Mouse (Mus musculus): ENCODE data around the gene Lsg1. TPM values are rescaled to one million over a fixed set of nuclear protein-coding genes. Genes with fewer than 3 reads are reported as not detected.
A peak's percentile ranks its signal among the peaks of the same experiment; 100 is the strongest.

Lsg1 gene
- polyA plus RNA-seq, 1 experiment from 2014 or later = 62.2 TPM

- H3K9me3 ChIP-seq (ENCODE audit: low read length) = no peaks in the 10 kb centered on the region
- H3K4me3 ChIP-seq (ENCODE audit: low read length) = no peak overlapping the region
- no peak overlapping the region for H3K27ac ChIP-seq (ENCODE audit: low read length)
- no peaks in the 10 kb centered on the region for H3K36me3 ChIP-seq (ENCODE audit: insufficient read depth, low read length)
- H3K27me3 ChIP-seq (ENCODE audit: insufficient read depth, low read length) = no peaks in the 10 kb centered on the region
- ATAC-seq (ENCODE audit: low FRiP score, low TSS enrichment) = no peak
- no peak overlapping the region for H3K9ac ChIP-seq (replicated peaks; ENCODE audit: low read length)
- WGBS = 23% methylated on average over 5 of the region's 5 CpGs
- H3K4me2 ChIP-seq (replicated peaks; ENCODE audit: low read depth, low read length) = no peak overlapping the region
- peaks cover 6% of the 10 kb centered on the region; the same call in 1 of the 2 replicates for H3K4me1 ChIP-seq (ENCODE audit: insufficient read depth, low read length)
Observed at GRCm38 (mm10) chr16:30614122-30614521, 26.7 kb upstream of the Lsg1 start.

DNA sequence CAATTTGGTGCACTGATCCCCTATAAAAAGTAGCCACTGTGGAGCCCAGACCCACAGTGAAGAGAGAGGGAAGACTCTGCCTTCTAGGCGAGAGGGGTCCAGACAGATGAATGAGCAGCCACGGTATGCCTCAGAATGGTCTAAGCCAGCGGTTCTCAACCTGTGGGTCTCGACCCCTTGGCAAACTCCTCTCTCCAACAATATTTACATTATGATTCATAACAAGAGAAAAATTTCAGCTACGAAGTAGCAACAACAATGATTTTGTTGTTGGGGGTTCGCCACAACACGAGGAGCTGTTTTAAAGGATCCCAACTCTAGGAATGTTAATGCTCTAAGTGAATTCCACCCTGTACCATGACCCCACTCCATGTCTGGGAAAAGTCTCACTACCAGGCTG, 25.7 kb upstream of the Lsg1 start:
- H3K27me3 ChIP-seq (ENCODE audit: insufficient read depth, low read length) = no peaks in the 10 kb centered on the region
- H3K36me3 ChIP-seq (ENCODE audit: insufficient read depth, low read length) = no peaks in the 10 kb centered on the region
- H3K4me1 ChIP-seq (ENCODE audit: insufficient read depth, low read length) = peaks cover 6% of the 10 kb centered on the region; the same call in 1 of the 2 replicates
- WGBS = 82% methylated on average over 7 of the region's 7 CpGs
- H3K9ac ChIP-seq (replicated peaks; ENCODE audit: low read length) = no peak overlapping the region
- no peak overlapping the region for H3K4me3 ChIP-seq (ENCODE audit: low read length)
- no peak overlapping the region for H3K27ac ChIP-seq (ENCODE audit: low read length)
- ATAC-seq (ENCODE audit: low FRiP score, low TSS enrichment) = no peak
- H3K9me3 ChIP-seq (ENCODE audit: low read length) = no peaks in the 10 kb centered on the region
- no peak overlapping the region for H3K4me2 ChIP-seq (replicated peaks; ENCODE audit: low read depth, low read length)

- Histone ChIP-seq H3K36me3 (ENCODE audit: insufficient read depth, low read length) (no peaks in the 10 kb centered on the region), H3K4me2 (replicated peaks; ENCODE audit: low read depth, low read length) (no peak overlapping the region), H3K27me3 (ENCODE audit: insufficient read depth, low read length) (no peaks in the 10 kb centered on the region), H3K9ac (replicated peaks; ENCODE audit: low read length) (no peak overlapping the region), H3K9me3 (ENCODE audit: low read length) (no peaks in the 10 kb centered on the region), H3K4me3 (ENCODE audit: low read length) (no peak overlapping the region), H3K4me1 (ENCODE audit: insufficient read depth, low read length) (peaks cover 8% of the 10 kb centered on the region; the same call in 1 of the 2 replicates), H3K27ac (ENCODE audit: low read length) (no peak overlapping the region)
- WGBS = 75% methylated on average over 5 of the region's 5 CpGs
- ATAC-seq (ENCODE audit: low FRiP score, low TSS enrichment) = no peak
Observed at GRCm38 (mm10) chr16:30611331-30611730, 23.9 kb upstream of the Lsg1 start.

- no peak for ATAC-seq (ENCODE audit: low FRiP score, low TSS enrichment)
- H3K9me3 ChIP-seq (ENCODE audit: low read length) = no peaks in the 10 kb centered on the region
- no peak overlapping the region for H3K4me2 ChIP-seq (replicated peaks; ENCODE audit: low read depth, low read length)
- H3K36me3 ChIP-seq (ENCODE audit: insufficient read depth, low read length) = no peaks in the 10 kb centered on the region
- 69% methylated on average over 3 of the region's 3 CpGs for WGBS
- H3K4me1 ChIP-seq (ENCODE audit: insufficient read depth, low read length) = peaks cover 35% of the 10 kb centered on the region
- H3K4me3 ChIP-seq (ENCODE audit: low read length) = no peak overlapping the region
- H3K27me3 ChIP-seq (ENCODE audit: insufficient read depth, low read length) = no peaks in the 10 kb centered on the region
- H3K27ac ChIP-seq (ENCODE audit: low read length) = no peak overlapping the region
- H3K9ac ChIP-seq (replicated peaks; ENCODE audit: low read length) = no peak overlapping the region
Observed at GRCm38 (mm10) chr16:30607868-30608267, 20.5 kb upstream of the Lsg1 start.

DNA sequence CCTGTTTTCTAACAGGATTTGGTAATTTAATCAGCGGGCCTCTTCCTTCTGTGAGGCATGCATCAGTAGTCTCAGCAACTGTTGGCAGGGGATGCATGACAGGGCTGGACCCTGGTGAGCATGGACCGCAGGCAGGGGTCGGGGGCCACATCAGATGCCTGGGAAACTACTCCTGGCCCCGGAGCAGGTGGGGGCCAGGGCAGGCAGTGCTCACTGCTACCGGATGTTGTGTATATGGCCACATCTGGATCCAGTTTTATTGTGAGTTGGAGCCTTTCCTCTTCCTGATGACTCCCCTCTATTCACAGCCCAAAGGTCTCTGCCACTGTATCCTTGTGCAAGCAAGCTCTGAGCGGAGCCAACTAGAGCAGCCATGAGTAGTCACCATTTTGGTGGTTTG, 18.1 kb upstream of the Lsg1 start:
- Histone ChIP-seq H3K27ac (ENCODE audit: low read length) (no peak overlapping the region), H3K9ac (replicated peaks; ENCODE audit: low read length) (no peak overlapping the region), H3K27me3 (ENCODE audit: insufficient read depth, low read length) (peaks cover 7% of the 10 kb centered on the region), H3K9me3 (ENCODE audit: low read length) (no peaks in the 10 kb centered on the region), H3K4me1 (ENCODE audit: insufficient read depth, low read length) (peaks cover 57% of the 10 kb centered on the region), H3K4me3 (ENCODE audit: low read length) (no peak overlapping the region), H3K36me3 (ENCODE audit: insufficient read depth, low read length) (no peaks in the 10 kb centered on the region), H3K4me2 (replicated peaks; ENCODE audit: low read depth, low read length) (0 out of 2 replicates have a peak overlapping the region, but pooled peaks have one; percentile 1)
- WGBS = 26% methylated on average over 6 of the region's 6 CpGs
- peak; percentile 54 for ATAC-seq (ENCODE audit: low FRiP score, low TSS enrichment)

DNA sequence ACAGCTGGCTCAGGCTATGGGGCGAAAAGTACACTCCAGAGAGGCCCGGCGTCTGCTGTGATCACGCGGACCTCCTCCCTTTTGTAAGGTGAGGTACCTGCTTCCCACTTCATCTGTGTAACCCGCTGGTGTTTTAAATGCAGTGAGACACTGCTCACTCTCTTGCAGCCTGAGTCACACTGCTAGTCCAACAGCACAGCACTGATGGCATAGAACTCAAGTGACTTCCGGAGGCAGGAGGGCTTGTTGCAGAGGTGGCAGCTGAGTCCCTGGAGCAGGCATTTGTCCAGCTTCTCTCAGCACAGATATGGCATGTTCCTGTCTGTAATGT, 17.4 kb upstream of the Lsg1 start:
- Histone ChIP-seq H3K27me3 (ENCODE audit: insufficient read depth, low read length) (peaks cover 7% of the 10 kb centered on the region), H3K4me3 (ENCODE audit: low read length) (no peak overlapping the region), H3K36me3 (ENCODE audit: insufficient read depth, low read length) (no peaks in the 10 kb centered on the region), H3K9me3 (ENCODE audit: low read length) (no peaks in the 10 kb centered on the region), H3K4me2 (replicated peaks; ENCODE audit: low read depth, low read length) (no peak overlapping the region), H3K4me1 (ENCODE audit: insufficient read depth, low read length) (peaks cover 60% of the 10 kb centered on the region), H3K9ac (replicated peaks; ENCODE audit: low read length) (0 out of 2 replicates have a peak overlapping the region, but pooled peaks have one; percentile 7), H3K27ac (ENCODE audit: low read length) (no peak overlapping the region)
- ATAC-seq (ENCODE audit: low FRiP score, low TSS enrichment) = no peak
- 55% methylated on average over 7 of the region's 7 CpGs for WGBS

GRCm38 (mm10) chr16:30604061-30604806, 16.8 kb upstream of the Lsg1 start:
- Histone ChIP-seq H3K9ac (replicated peaks; ENCODE audit: low read length) (no peak overlapping the region), H3K27me3 (ENCODE audit: insufficient read depth, low read length) (peaks cover 7% of the 10 kb centered on the region), H3K9me3 (ENCODE audit: low read length) (no peaks in the 10 kb centered on the region), H3K4me2 (replicated peaks; ENCODE audit: low read depth, low read length) (peak overlapping the region; percentile 35; the same call in 1 of the 2 replicates), H3K36me3 (ENCODE audit: insufficient read depth, low read length) (no peaks in the 10 kb centered on the region), H3K4me1 (ENCODE audit: insufficient read depth, low read length) (peaks cover 63% of the 10 kb centered on the region), H3K27ac (ENCODE audit: low read length) (no peak overlapping the region), H3K4me3 (ENCODE audit: low read length) (no peak overlapping the region)
- no peak for ATAC-seq (ENCODE audit: low FRiP score, low TSS enrichment)
- 55% methylated on average over 16 of the region's 16 CpGs for WGBS

GRCm38 (mm10) chr16:30603531-30603842, 16.1 kb upstream of the Lsg1 start:
- Histone ChIP-seq H3K4me1 (ENCODE audit: insufficient read depth, low read length) (peaks cover 65% of the 10 kb centered on the region), H3K4me3 (ENCODE audit: low read length) (peak overlapping the region; percentile 14; the same call in 1 of the 2 replicates), H3K4me2 (replicated peaks; ENCODE audit: low read depth, low read length) (peak overlapping the region; percentile 35), H3K27me3 (ENCODE audit: insufficient read depth, low read length) (peaks cover 7% of the 10 kb centered on the region), H3K9ac (replicated peaks; ENCODE audit: low read length) (no peak overlapping the region; the same call in 1 of the 2 replicates), H3K27ac (ENCODE audit: low read length) (peak overlapping the region; percentile 9; the same call in 1 of the 2 replicates), H3K36me3 (ENCODE audit: insufficient read depth, low read length) (no peaks in the 10 kb centered on the region), H3K9me3 (ENCODE audit: low read length) (no peaks in the 10 kb centered on the region)
- no peak for ATAC-seq (ENCODE audit: low FRiP score, low TSS enrichment)
- WGBS = 43% methylated on average over 9 of the region's 9 CpGs

DNA sequence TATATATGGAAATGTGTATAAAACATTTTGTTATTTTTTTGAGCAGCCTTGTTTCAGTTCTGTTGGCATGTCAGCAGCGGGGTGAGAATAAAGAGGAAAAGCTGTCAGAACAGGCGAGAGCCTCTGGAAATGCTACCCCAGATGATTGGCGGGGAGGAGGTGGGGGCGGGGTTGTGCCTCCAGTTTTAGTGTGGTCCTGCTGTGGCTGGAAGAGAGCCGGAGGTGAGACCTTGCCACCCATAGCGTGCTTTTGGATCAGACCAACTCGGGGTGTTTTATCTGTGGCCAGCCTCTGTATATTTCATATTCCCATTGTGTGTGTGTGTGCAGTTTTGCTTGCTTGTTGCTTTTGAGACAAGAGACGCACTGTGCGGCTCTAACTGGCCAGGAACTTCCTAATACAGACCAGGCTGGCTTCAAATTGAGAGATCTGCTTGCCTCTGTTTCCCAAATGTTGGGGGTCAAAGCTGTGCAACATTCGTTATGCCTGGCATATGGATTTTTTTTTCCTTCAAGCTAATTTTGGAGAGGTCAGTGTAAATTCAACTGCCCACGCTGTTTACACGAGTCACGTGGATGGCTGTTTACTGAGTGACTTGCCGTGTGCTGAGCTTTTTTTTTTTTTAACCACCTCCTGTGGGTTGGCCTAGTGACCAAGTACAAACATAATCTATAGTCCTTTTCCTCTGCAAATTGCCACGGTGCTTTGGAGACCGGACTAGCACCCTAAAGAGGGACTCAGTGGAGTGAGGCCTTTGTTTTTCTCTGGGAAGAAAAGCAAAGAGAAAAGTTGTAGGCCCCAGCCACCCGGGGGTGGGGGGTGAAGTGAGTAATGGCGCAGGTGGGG, 15.5 kb upstream of the Lsg1 start:
- Histone ChIP-seq H3K4me3 (ENCODE audit: low read length) (peak overlapping the region; percentile 14), H3K4me1 (ENCODE audit: insufficient read depth, low read length) (peaks cover 65% of the 10 kb centered on the region)
- WGBS = 34% methylated on average over 18 of the region's 18 CpGs

DNA sequence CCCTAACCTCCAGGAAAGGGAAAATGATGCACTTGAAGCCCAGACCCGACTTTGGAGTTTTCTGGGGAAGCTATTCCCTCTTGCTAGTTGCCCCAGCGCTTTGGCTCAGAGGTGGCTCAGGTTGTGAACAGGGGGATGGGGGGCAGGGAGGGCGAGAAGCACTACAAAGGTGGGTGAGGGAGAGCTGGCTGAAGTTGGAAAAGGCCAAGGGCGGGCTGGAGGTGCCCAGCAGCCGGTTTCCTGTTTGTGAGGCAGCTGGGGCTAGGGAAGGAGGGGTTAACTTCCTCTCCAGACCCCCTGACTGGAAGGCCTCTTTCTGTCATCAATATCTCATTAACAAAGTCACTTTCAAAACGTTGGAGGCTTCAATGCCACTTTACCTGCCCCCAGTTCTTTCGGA, 14.6 kb upstream of the Lsg1 start:
- Histone ChIP-seq H3K9me3 (ENCODE audit: low read length) (no peaks in the 10 kb centered on the region), H3K4me1 (ENCODE audit: insufficient read depth, low read length) (peaks cover 65% of the 10 kb centered on the region), H3K4me3 (ENCODE audit: low read length) (peak overlapping the region; percentile 80), H3K27ac (ENCODE audit: low read length) (peak overlapping the region; percentile 46), H3K4me2 (replicated peaks; ENCODE audit: low read depth, low read length) (peak overlapping the region; percentile 88), H3K36me3 (ENCODE audit: insufficient read depth, low read length) (no peaks in the 10 kb centered on the region), H3K9ac (replicated peaks; ENCODE audit: low read length) (peak overlapping the region; percentile 82; the same call in 1 of the 2 replicates), H3K27me3 (ENCODE audit: insufficient read depth, low read length) (peaks cover 7% of the 10 kb centered on the region)
- no peak for ATAC-seq (ENCODE audit: low FRiP score, low TSS enrichment)
- 35% methylated on average over 7 of the region's 7 CpGs for WGBS

More for the DNA sequence above, 15.5 kb upstream of the Lsg1 start:
- no peak for ATAC-seq (ENCODE audit: low FRiP score, low TSS enrichment)
- no peaks in the 10 kb centered on the region for H3K36me3 ChIP-seq (ENCODE audit: insufficient read depth, low read length)
- H3K4me2 ChIP-seq (replicated peaks; ENCODE audit: low read depth, low read length) = peak overlapping the region; percentile 35
- peaks cover 7% of the 10 kb centered on the region for H3K27me3 ChIP-seq (ENCODE audit: insufficient read depth, low read length)
- peak overlapping the region; percentile 9; the same call in 1 of the 2 replicates for H3K27ac ChIP-seq (ENCODE audit: low read length)
- H3K9me3 ChIP-seq (ENCODE audit: low read length) = no peaks in the 10 kb centered on the region
- no peak overlapping the region; the same call in 1 of the 2 replicates for H3K9ac ChIP-seq (replicated peaks; ENCODE audit: low read length)
